Mouse (Mus musculus): Measurements from ENCODE around the gene Sp4. TPM values are rescaled to one million over a fixed set of nuclear protein-coding genes. Genes with fewer than 3 reads are reported as not detected.

Sp4 gene
- polyA plus RNA-seq (2012; rRNA removed): 6.9 and 7.5 TPM in 2 replicates

DNA sequence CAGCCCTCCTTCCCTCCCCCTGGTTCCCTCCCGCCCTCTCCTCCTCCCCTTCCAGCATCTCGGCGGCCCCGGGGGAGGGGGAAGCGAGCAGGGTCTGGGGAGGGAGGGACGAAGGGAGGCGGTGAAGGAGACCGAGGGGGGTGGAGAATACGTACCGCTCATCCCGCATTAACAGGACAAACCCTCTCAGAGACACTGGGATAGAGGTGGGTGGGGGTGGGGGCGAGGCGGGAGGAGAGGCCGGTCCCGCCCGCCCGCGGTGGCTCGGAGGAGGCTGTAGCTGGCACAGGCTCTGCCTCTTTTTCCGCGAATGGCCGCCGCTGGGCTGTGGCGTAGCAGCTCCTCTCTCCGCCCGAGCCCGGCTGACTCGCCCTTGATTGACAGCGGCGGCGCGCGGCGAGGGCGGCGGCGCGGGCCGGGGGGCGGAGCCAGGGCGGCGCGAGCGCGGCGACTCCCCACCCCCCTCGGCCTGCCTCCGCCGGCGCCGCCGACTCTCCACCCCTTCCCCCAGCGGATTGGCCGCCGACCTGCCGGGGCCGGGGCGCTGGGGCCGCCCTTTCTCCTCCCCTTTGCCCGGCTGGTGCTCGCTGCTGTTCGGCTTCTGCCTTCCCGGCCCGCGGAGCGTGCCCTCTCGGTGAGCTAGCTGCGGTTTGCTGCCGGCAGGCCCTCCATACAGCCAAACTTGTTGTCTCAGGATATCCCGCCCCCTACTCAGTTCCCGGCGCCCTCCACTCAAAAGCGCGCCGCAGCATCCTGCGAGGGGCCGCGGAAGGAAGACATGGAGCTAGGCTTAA lies at the start of gene Sp4:
TSS of gene Sp4 (minus strand) at position 369 of the 794 bp plus-strand sequence.
- H3K4me1 ChIP-seq (ENCODE audit: control insufficient read depth, insufficient read depth, low read length): peaks cover 15% of the 10 kb centered on the region
- under 1% methylated on average over 67 of the region's 78 CpGs for WGBS
- TF ChIP-seq CTCF (IDR thresholded peaks at IDR 0.05; ENCODE audit: insufficient read depth, low read length): no peak
- TF ChIP-seq POLR2A (IDR thresholded peaks at IDR 0.05; ENCODE audit: borderline replicate concordance, extremely low read depth, low read depth, low read length): no peak; the same call in none of the 2 replicates

DNA sequence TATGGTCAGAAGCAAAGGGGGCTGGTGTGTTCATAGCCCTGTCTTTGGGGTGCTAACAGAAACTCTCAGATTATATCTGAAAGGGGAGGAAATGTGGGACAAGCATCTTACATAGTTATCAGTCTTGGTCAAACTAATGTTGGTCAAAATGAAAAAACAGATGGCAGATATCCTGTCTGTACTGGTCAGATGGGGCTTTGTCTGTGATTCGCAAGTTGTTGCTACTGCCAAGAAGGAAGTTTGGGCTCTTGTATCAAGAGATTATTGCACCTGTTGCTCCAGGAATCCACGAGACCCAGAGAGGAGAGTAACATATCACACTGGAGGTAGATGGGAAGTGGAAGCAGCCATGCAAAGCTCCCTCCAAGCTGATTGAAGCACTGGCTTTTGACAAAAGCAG lies 37.9 kb upstream of the Sp4 start:
- TF ChIP-seq POLR2A (IDR thresholded peaks at IDR 0.05; ENCODE audit: borderline replicate concordance, extremely low read depth, low read depth, low read length) (no peak), CTCF (IDR thresholded peaks at IDR 0.05; ENCODE audit: insufficient read depth, low read length) (no peak)
- WGBS: 57% methylated on average over 2 of the region's 2 CpGs
- DNase-seq: no peak
- Histone ChIP-seq H3K4me3 (replicated peaks; ENCODE audit: extremely low read depth, low read depth, low read length) (no peak overlapping the region), H3K4me1 (ENCODE audit: control insufficient read depth, insufficient read depth, low read length) (no peaks in the 10 kb centered on the region)

More for the DNA sequence above, at the start of gene Sp4:
- H3K4me3 ChIP-seq (replicated peaks; ENCODE audit: extremely low read depth, low read depth, low read length): peak within 1 kb of the TSS; percentile 95
- peak; percentile 86 for DNase-seq

GRCm38 (mm10) chr12:118338243-118338642 lies 37.0 kb upstream of the Sp4 start:
- Histone ChIP-seq H3K4me3 (replicated peaks; ENCODE audit: extremely low read depth, low read depth, low read length) (no peak overlapping the region), H3K4me1 (ENCODE audit: control insufficient read depth, insufficient read depth, low read length) (no peaks in the 10 kb centered on the region)
- no peak for TF ChIP-seq CTCF (IDR thresholded peaks at IDR 0.05; ENCODE audit: insufficient read depth, low read length)
- no peak for DNase-seq
- WGBS: 77% methylated on average over 2 of the region's 2 CpGs

DNA sequence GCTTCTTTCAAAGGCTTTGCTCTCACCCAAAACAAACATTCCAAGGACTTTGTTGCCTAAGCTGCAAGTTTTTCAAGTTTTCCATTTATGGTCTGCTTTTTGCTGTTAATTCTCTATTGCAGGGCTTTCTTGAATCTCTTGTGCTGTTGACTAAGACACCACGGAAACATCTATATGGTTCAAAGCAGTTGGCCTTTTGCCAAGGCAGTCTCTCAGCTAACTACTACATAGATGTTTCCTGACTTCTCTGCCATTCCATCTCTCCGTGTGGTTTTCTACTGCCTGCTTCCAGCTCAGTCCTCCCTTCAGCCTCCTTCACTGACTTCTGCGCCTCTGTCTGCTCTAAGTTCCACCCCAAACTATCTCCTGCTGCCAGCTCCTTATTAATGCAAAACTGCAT lies 36.1 kb upstream of the Sp4 start:
- WGBS: 58% methylated on average over 3 of the region's 3 CpGs
- H3K4me1 ChIP-seq (ENCODE audit: control insufficient read depth, insufficient read depth, low read length): no peaks in the 10 kb centered on the region
- TF ChIP-seq CTCF (IDR thresholded peaks at IDR 0.05; ENCODE audit: insufficient read depth, low read length) (no peak), POLR2A (IDR thresholded peaks at IDR 0.05; ENCODE audit: borderline replicate concordance, extremely low read depth, low read depth, low read length) (no peak)
- no peak for DNase-seq
- H3K4me3 ChIP-seq (replicated peaks; ENCODE audit: extremely low read depth, low read depth, low read length): no peak overlapping the region

GRCm38 (mm10) chr12:118328739-118329249 lies 27.6 kb upstream of the Sp4 start:
- Histone ChIP-seq H3K4me3 (replicated peaks; ENCODE audit: extremely low read depth, low read depth, low read length) (no peak overlapping the region), H3K4me1 (ENCODE audit: control insufficient read depth, insufficient read depth, low read length) (no peaks in the 10 kb centered on the region)
- 85% methylated on average over 6 of the region's 6 CpGs for WGBS
- DNase-seq: no peak
- TF ChIP-seq CTCF (IDR thresholded peaks at IDR 0.05; ENCODE audit: insufficient read depth, low read length): no peak
- TF ChIP-seq POLR2A (IDR thresholded peaks at IDR 0.05; ENCODE audit: borderline replicate concordance, extremely low read depth, low read depth, low read length): no peak

DNA sequence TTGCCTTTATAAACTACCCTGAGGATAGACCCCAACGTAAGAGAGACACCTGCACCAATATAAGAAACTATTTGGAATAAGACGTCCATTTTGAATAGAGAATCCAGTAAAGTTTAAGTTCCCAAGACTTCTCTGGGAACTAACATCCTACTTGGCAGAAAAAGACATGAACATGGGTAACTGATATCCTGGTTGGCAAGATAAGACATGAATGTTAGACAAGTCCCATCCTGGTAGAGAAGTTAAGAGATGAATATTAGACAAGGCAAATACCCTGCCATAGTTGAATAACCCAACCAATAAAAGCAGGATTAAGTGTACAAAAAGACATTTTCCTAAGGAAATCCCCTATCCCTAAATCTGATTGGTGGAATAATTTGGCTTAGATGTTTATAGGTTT lies 26.3 kb upstream of the Sp4 start:
- 85% methylated on average over 2 of the region's 2 CpGs for WGBS
- no peaks in the 10 kb centered on the region for H3K4me1 ChIP-seq (ENCODE audit: control insufficient read depth, insufficient read depth, low read length)
- no peak for DNase-seq
- TF ChIP-seq CTCF (IDR thresholded peaks at IDR 0.05; ENCODE audit: insufficient read depth, low read length) (no peak), POLR2A (IDR thresholded peaks at IDR 0.05; ENCODE audit: borderline replicate concordance, extremely low read depth, low read depth, low read length) (no peak)
- H3K4me3 ChIP-seq (replicated peaks; ENCODE audit: extremely low read depth, low read depth, low read length): no peak overlapping the region

GRCm38 (mm10) chr12:118326161-118326560 lies 24.9 kb upstream of the Sp4 start:
- WGBS: 80% methylated on average over 2 of the region's 2 CpGs

GRCm38 (mm10) chr12:118320076-118320475 lies 18.8 kb upstream of the Sp4 start:
- Histone ChIP-seq H3K4me1 (ENCODE audit: control insufficient read depth, insufficient read depth, low read length) (no peaks in the 10 kb centered on the region), H3K4me3 (replicated peaks; ENCODE audit: extremely low read depth, low read depth, low read length) (no peak overlapping the region)
- TF ChIP-seq POLR2A (IDR thresholded peaks at IDR 0.05; ENCODE audit: borderline replicate concordance, extremely low read depth, low read depth, low read length) (no peak), CTCF (IDR thresholded peaks at IDR 0.05; ENCODE audit: insufficient read depth, low read length) (no peak)
- no peak for DNase-seq

More at GRCm38 (mm10) chr12:118326161-118326560, 24.9 kb upstream of the Sp4 start:
- Histone ChIP-seq H3K4me3 (replicated peaks; ENCODE audit: extremely low read depth, low read depth, low read length) (no peak overlapping the region), H3K4me1 (ENCODE audit: control insufficient read depth, insufficient read depth, low read length) (no peaks in the 10 kb centered on the region)
- no peak for DNase-seq
- TF ChIP-seq POLR2A (IDR thresholded peaks at IDR 0.05; ENCODE audit: borderline replicate concordance, extremely low read depth, low read depth, low read length) (no peak), CTCF (IDR thresholded peaks at IDR 0.05; ENCODE audit: insufficient read depth, low read length) (no peak)

DNA sequence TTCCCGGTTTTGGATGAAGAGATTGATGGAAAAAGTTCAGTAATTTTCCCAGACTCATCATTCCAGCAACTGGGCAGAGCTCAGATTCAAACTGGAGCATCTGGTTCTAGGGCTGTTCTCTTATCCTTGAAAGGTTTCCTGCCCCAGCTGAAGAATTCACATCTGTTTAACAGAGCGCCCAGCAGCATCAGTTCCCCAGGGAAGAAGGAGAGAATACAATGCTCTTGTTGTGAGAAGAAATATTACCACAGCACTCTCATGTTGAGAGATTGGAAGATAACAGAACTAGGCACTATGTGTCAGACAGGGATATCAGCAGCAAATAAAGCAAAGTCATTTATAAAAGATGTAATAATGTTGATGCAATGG lies 13.2 kb upstream of the Sp4 start:
- Histone ChIP-seq H3K4me1 (ENCODE audit: control insufficient read depth, insufficient read depth, low read length) (no peaks in the 10 kb centered on the region; the same call in 1 of the 2 replicates), H3K4me3 (replicated peaks; ENCODE audit: extremely low read depth, low read depth, low read length) (no peak overlapping the region)
- 51% methylated on average over 2 of the region's 2 CpGs for whole genome bisulfite sequencing
- no peak for DNase-seq
- TF ChIP-seq POLR2A (IDR thresholded peaks at IDR 0.05; ENCODE audit: borderline replicate concordance, extremely low read depth, low read depth, low read length): no peak
- no peak for TF ChIP-seq CTCF (IDR thresholded peaks at IDR 0.05; ENCODE audit: insufficient read depth, low read length)
